Mouse (Mus musculus) adrenal gland, adult 10 weeks (tissue): ENCODE data around the gene Cfap97d1. TPM values are rescaled to one million over a fixed set of nuclear protein-coding genes. Genes with fewer than 3 reads are reported as not detected.

ENCODE experiments used
- polyA plus RNA-seq: library from polyadenylated mRNA; stranded (reverse); fragments of 350-450 nt; fragmentation: Illumina TruSeq; extraction: RNeasy Lipid Tissue Mini Kit (QIAGEN cat#74804); gene quantifications from one replicate; pipeline ENCODE4 v1.2.3, GENCODE M21; 2014; ENCODE audit warnings: low read depth, low replicate concordance

Cfap97d1 gene
- polyA plus RNA-seq, result not detected

GRCm38 (mm10) chr11:101984054-101985025, at the start of gene Cfap97d1:
Cfap97d1 (plus strand) TSS chr11:101984279.

GRCm38 (mm10) chr11:101966965-101967614, 17.0 kb upstream of the Cfap97d1 start, which contains the start of gene Sost:
Sost (minus strand) TSS chr11:101967015.

DNA sequence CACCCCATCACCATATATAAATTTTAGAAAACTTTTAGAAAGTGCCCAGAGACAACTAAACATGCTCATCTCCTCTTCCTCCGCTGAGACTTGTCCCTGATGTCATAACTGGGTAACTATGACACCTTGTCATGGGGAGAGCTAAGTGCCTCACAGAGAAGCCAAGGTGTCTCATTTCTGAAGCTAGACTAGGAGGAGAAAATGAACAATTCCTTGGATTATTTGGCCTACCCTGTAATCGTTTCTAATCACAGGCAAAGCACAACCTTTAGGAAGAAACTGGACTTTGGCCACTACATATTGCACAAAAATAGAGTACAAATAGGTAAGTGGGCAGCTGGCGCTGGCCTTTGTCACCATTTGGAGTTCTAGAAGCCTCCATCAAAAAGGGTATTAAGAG, 2.8 kb downstream of the Cfap97d1 start, which contains the start of gene Dusp3:
TSS of gene Dusp3 (minus strand) at position 101 of the 400 bp plus-strand sequence.

DNA sequence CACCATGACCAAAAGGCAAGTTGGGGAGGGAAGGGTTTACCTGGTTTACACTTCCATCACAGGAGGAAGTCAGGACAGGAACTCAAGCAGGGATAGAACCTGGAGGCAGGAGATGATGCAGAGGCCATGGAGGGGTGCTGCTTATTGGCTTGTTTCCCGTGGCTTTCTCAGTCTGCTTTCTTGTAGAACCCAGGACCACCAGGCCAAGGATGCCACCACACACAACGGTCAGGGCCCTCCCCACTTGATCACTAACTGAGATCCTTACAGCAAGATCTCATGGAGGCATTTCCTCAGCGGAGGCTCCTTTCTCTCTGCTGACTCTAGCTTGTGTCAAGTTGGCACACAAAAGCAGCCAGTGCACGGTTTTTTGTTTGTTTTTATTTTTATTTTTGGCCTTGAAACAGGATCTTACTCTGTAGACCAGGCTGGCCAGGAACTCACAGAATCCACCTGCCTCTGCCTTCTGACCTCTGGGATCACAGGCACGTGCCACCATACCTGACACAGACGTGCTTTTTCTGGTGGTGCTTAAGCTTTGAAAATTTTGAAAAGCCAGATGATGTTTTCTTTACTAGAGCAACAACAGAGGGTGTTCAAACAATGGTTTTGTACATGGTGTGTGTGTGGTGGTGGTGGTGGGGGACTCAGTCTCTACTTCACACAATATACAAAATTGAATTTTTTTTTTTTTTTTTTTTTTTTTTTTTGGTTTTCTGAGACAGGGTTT, 44.2 kb downstream of the Cfap97d1 start, which contains the start of gene Mpp3:
TSS of gene Mpp3 (minus strand) at position 375 of the 730 bp plus-strand sequence.

GRCm38 (mm10) chr11:102041350-102041949, 57.4 kb downstream of the Cfap97d1 start, which contains the start of gene Cd300lg:
Cd300lg (plus strand) TSS chr11:102041509.

Other genes starting within 250 kb of the Cfap97d1 start
- gene Etv4, start 198.9 kb upstream of the Cfap97d1 start, polyA plus RNA-seq, result not detected
- gene Meox1, start 89.9 kb upstream of the Cfap97d1 start, polyA plus RNA-seq, result 1.2 TPM
- not detected for gene Sost, start 17.3 kb upstream of the Cfap97d1 start, polyA plus RNA-seq
- gene Dusp3, start 2.7 kb downstream of the Cfap97d1 start, polyA plus RNA-seq, result 73.0 TPM
- 3.6 TPM for gene Mpp3, start 44.2 kb downstream of the Cfap97d1 start, polyA plus RNA-seq
- 35.9 TPM for gene Cd300lg, start 57.2 kb downstream of the Cfap97d1 start, polyA plus RNA-seq
- gene Mpp2, start 104.2 kb downstream of the Cfap97d1 start, polyA plus RNA-seq, result 1.6 TPM
- gene Ppy, start 117.0 kb downstream of the Cfap97d1 start, polyA plus RNA-seq, result not detected
- gene Pyy, start 123.6 kb downstream of the Cfap97d1 start, polyA plus RNA-seq, result not detected
- not detected for gene Nags, start 161.2 kb downstream of the Cfap97d1 start, polyA plus RNA-seq
- gene Tmem101, start 172.1 kb downstream of the Cfap97d1 start, polyA plus RNA-seq, result 4.9 TPM
- gene Lsm12, start 201.0 kb downstream of the Cfap97d1 start, polyA plus RNA-seq, result 81.9 TPM
- gene G6pc3, start 205.3 kb downstream of the Cfap97d1 start, polyA plus RNA-seq, result 1.8 TPM
- 1.4 TPM for gene Hdac5, start 245.9 kb downstream of the Cfap97d1 start, polyA plus RNA-seq